Mouse (Mus musculus) midbrain, embryonic 14.5 days (tissue): Measurements from ENCODE around the gene Lmo3. TPM values are rescaled to one million over a fixed set of nuclear protein-coding genes. Genes with fewer than 3 reads are reported as not detected.

ENCODE experiments used
- ATAC-seq: fragments of 200-750 bp; cut with Nextera tagmentation; 2 replicates; pipeline ENCODE4 v1.8.0; 2017; ENCODE audit warnings: moderate number of reproducible peaks, moderate library complexity; ENCODE audit not compliant: low FRiP score, low TSS enrichment
- DNase-seq: peaks from one replicate; pipeline ENCODE4 v3.0.0-alpha.2; 2015
- H3K27ac ChIP-seq: fragments of 300-500 bp; sonication (generic); replicated peaks from 2 replicates; pipeline ENCODE4 v1.5.1; 2014; ENCODE audit warnings: mild to moderate bottlenecking, low read depth, low read length, moderate library complexity
- H3K27me3 ChIP-seq: fragments of 300-500 bp; sonication (generic); 2 replicates; pipeline ENCODE4 v1.6.1; 2014; ENCODE audit warnings: low read length, control low read depth, mixed read lengths; ENCODE audit not compliant: control insufficient read depth, insufficient read depth
- H3K36me3 ChIP-seq: fragments of 300-500 bp; sonication (generic); 2 replicates; pipeline ENCODE4 v1.6.1; 2014; ENCODE audit warnings: low read length, control low read depth; ENCODE audit not compliant: control insufficient read depth, insufficient read depth
- H3K4me1 ChIP-seq: fragments of 300-500 bp; sonication (generic); 2 replicates; pipeline ENCODE4 v1.6.1; 2014; ENCODE audit warnings: mild to moderate bottlenecking, antibody characterized with exemption, low read length, control low read depth; ENCODE audit not compliant: control insufficient read depth, insufficient read depth
- H3K4me2 ChIP-seq: fragments of 300-500 bp; sonication (generic); 2 replicates; pipeline ENCODE4 v1.6.1; 2014; ENCODE audit warnings: mild to moderate bottlenecking, low read length, moderate library complexity
- H3K4me3 ChIP-seq: fragments of 300-500 bp; sonication (generic); replicated peaks from 2 replicates; pipeline ENCODE4 v1.5.1; 2014; ENCODE audit warnings: low read depth, low read length
- H3K9ac ChIP-seq: fragments of 300-500 bp; sonication (generic); replicated peaks from 2 replicates; pipeline ENCODE4 v1.6.1; 2014; ENCODE audit warnings: mild to moderate bottlenecking, low read length, moderate library complexity
- H3K9me3 ChIP-seq: fragments of 300-500 bp; sonication (generic); 2 replicates; pipeline ENCODE4 v1.6.1; 2016; ENCODE audit warnings: low read length, control low read depth, mixed read lengths; ENCODE audit not compliant: control insufficient read depth
- WGBS: fragments of 180-500 bp; shearing (Covaris S2); extraction: QIAGEN DNeasy Blood & Tissue Kit; methylation state at CpG from one replicate; pipeline ENCODE4 v1.1.7; 2014; 5-methylcytosine and 5-hydroxymethylcytosine counted together
- polyA plus RNA-seq: library from polyadenylated mRNA; unstranded; fragments of >200 nt; fragmentation: Nextera tagmentation; extraction: Ambion mirVana; gene quantifications from 2 replicates; pipeline ENCODE4 v1.2.1, GENCODE M21; 2014

Lmo3 gene
- polyA plus RNA-seq, 1 experiment from 2014 or later: 218 TPM

DNA sequence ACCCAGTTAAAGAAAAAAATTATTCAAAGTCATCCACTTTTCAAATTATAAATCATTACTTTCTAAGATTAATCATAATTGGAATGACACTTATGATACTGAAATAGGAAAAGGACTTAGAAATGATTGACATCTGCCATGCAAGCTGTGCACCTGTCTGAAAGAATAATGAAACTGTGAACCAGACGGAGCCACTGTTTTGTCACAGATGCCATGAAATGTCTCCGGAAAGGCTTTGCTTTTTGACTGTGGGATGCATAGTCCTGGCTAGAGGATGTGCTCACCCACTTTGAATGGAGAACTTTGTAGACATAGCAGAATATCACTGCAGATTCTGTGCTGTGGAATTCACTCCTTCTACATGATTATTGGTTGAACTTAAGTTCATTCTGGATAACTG lies 18.4 kb downstream of the Lmo3 start:
- Histone ChIP-seq H3K36me3 (no peaks in the 10 kb centered on the region), H3K4me1 (no peaks in the 10 kb centered on the region), H3K27ac (no peak overlapping the region), H3K4me3 (no peak overlapping the region), H3K4me2 (no peak overlapping the region), H3K9ac (no peak overlapping the region), H3K27me3 (no peaks in the 10 kb centered on the region), H3K9me3 (no peaks in the 10 kb centered on the region)
- no peak for ATAC-seq
- DNase-seq: no peak
- 79% methylated on average over 2 of the region's 2 CpGs for WGBS

- 83% methylated on average over 7 of the region's 7 CpGs for WGBS
- Histone ChIP-seq H3K36me3 (no peaks in the 10 kb centered on the region), H3K27me3 (no peaks in the 10 kb centered on the region), H3K4me2 (no peak overlapping the region), H3K4me1 (no peaks in the 10 kb centered on the region), H3K27ac (no peak overlapping the region), H3K9me3 (no peaks in the 10 kb centered on the region), H3K9ac (no peak overlapping the region), H3K4me3 (no peak overlapping the region)
- DNase-seq (no peak), ATAC-seq (no peak)
Measured at GRCm38 (mm10) chr6:138552144-138552543, 29.6 kb downstream of the Lmo3 start.

- DNase-seq: no peak
- H3K27me3 ChIP-seq: no peaks in the 10 kb centered on the region
- H3K36me3 ChIP-seq: no peaks in the 10 kb centered on the region
- H3K4me3 ChIP-seq: no peak overlapping the region
- no peak overlapping the region for H3K4me2 ChIP-seq
- no peaks in the 10 kb centered on the region for H3K4me1 ChIP-seq
- no peak for ATAC-seq
- WGBS: 82% methylated on average over 2 of the region's 2 CpGs
- H3K9ac ChIP-seq: no peak overlapping the region
- H3K27ac ChIP-seq: no peak overlapping the region
- H3K9me3 ChIP-seq: peaks cover under 1% of the 10 kb centered on the region; the same call in 1 of the 2 replicates
Measured at GRCm38 (mm10) chr6:138534879-138535278, 46.9 kb downstream of the Lmo3 start.

- H3K36me3 ChIP-seq: no peaks in the 10 kb centered on the region
- no peaks in the 10 kb centered on the region for H3K4me1 ChIP-seq
- ATAC-seq: no peak
- H3K4me3 ChIP-seq: no peak overlapping the region
- no peak overlapping the region for H3K4me2 ChIP-seq
- no peak overlapping the region for H3K9ac ChIP-seq
- H3K9me3 ChIP-seq: no peaks in the 10 kb centered on the region
- H3K27ac ChIP-seq: no peak overlapping the region
- WGBS: 80% methylated on average over 1 of the region's 1 CpGs
- no peaks in the 10 kb centered on the region for H3K27me3 ChIP-seq
- no peak for DNase-seq
Measured at GRCm38 (mm10) chr6:138506642-138507041, 75.1 kb downstream of the Lmo3 start.

DNA sequence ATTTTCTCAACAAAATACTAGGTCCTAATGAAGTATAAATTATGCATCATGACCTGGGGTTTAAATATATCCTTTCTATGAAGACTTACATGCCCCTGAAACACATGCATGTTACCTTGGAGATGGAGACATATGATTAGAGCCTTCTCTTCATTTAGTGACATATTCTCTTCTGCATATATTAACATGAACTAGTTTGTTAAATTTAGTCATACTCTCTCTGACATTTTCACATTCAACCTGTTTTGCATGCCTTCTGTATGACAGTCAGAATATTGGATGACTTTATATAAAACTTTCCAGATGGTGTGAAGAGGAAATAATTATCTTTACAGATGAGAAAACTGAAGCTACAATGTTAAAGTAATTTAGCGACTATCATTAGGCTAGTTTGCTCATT lies 77.8 kb downstream of the Lmo3 start:
- 91% methylated on average over 1 of the region's 1 CpGs for WGBS
- Histone ChIP-seq H3K36me3 (no peaks in the 10 kb centered on the region), H3K27ac (no peak overlapping the region), H3K4me1 (no peaks in the 10 kb centered on the region), H3K9ac (no peak overlapping the region), H3K4me3 (no peak overlapping the region), H3K9me3 (no peaks in the 10 kb centered on the region), H3K27me3 (no peaks in the 10 kb centered on the region), H3K4me2 (no peak overlapping the region)
- no peak for ATAC-seq
- DNase-seq: no peak

- 76% methylated on average over 3 of the region's 3 CpGs for WGBS
- no peak overlapping the region for H3K4me3 ChIP-seq
- H3K4me1 ChIP-seq: no peaks in the 10 kb centered on the region
- ATAC-seq (no peak), DNase-seq (no peak)
- no peak overlapping the region for H3K9ac ChIP-seq
- no peaks in the 10 kb centered on the region for H3K27me3 ChIP-seq
- no peaks in the 10 kb centered on the region for H3K36me3 ChIP-seq
- H3K9me3 ChIP-seq: no peaks in the 10 kb centered on the region
- H3K4me2 ChIP-seq: no peak overlapping the region
- no peak overlapping the region for H3K27ac ChIP-seq
Measured at GRCm38 (mm10) chr6:138482834-138483233, 98.9 kb downstream of the Lmo3 start.

DNA sequence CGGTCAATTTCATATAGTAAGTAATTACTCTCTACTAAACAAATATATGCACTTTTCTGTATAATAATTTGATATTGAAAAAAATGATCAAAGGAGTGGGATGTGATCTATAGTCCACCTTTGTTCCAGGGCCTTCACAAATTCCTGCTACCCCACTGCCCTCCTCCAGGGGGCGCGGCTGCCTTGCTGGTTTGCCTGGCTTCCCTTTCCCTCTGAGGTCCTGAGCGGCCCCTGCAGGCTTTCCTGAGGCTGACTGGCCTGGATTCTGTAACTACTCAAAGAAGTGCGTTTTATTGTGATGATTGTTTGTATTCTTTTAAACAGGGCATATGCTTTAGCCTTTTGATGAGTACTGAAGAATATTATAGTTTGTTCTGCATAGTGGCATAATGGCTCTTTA lies 104.2 kb downstream of the Lmo3 start:
- H3K27me3 ChIP-seq: no peaks in the 10 kb centered on the region
- H3K36me3 ChIP-seq: no peaks in the 10 kb centered on the region
- no peak overlapping the region for H3K9ac ChIP-seq
- no peaks in the 10 kb centered on the region for H3K9me3 ChIP-seq
- no peak overlapping the region for H3K27ac ChIP-seq
- ATAC-seq (peak; percentile 60), DNase-seq (peak; percentile 80)
- no peak overlapping the region for H3K4me2 ChIP-seq
- WGBS: 18% methylated on average over 5 of the region's 5 CpGs
- no peaks in the 10 kb centered on the region for H3K4me1 ChIP-seq
- no peak overlapping the region for H3K4me3 ChIP-seq

DNA sequence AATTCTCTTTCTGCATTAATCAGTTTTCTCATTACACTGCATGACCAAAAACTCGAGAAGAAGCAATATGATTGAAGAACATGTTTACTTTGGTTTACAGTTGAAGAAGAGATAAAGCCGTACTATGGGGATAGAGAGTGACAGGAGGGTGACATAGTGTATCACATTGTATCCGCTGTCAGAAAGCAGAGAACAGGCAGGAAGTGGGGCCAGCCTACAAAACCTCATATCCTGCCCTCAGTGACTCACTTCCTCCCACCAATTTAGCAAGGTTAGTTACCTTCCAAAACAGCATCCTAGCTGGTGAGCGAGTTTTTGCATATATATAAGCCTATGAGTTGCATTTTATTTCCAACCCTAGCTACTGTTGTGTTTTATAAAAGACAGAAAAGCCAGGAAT lies 112.6 kb downstream of the Lmo3 start:
- Histone ChIP-seq H3K4me2 (no peak overlapping the region), H3K4me1 (no peaks in the 10 kb centered on the region), H3K36me3 (no peaks in the 10 kb centered on the region), H3K4me3 (no peak overlapping the region), H3K9me3 (no peaks in the 10 kb centered on the region), H3K9ac (no peak overlapping the region), H3K27ac (no peak overlapping the region), H3K27me3 (no peaks in the 10 kb centered on the region)
- 85% methylated on average over 4 of the region's 4 CpGs for WGBS
- DNase-seq (no peak), ATAC-seq (no peak)

DNA sequence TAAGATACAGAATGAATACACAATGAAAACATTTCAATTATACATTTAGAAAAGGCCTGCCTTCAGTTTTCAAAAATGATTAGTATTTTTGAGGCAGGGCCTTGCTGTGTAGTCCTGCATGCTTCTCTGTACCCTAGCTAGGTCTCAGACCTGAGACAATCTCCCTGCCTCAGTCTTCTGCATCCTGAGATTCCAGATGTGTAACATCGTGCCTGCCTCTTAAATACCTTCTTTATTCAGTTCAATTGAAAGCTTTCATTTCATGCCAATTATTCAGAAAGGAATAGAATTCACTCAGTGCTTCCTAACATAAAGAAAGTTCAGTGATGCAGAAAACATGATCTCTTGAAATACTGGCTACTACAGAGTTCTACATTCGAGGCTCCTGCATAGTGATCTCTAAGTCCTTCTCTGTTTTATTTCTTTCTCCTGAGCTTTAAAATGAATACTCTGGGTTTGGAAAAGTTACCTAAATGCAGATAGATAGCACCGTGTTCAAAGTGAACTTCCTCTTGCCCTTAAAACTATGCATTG lies 137.2 kb downstream of the Lmo3 start:
- H3K27ac ChIP-seq: no peak overlapping the region
- ATAC-seq: no peak

More for the DNA sequence above, 137.2 kb downstream of the Lmo3 start:
- Histone ChIP-seq H3K4me3 (no peak overlapping the region), H3K9ac (no peak overlapping the region), H3K4me2 (no peak overlapping the region), H3K36me3 (no peaks in the 10 kb centered on the region), H3K27me3 (no peaks in the 10 kb centered on the region), H3K9me3 (no peaks in the 10 kb centered on the region), H3K4me1 (no peaks in the 10 kb centered on the region)
- no peak for DNase-seq
- WGBS: 20% methylated on average over 3 of the region's 3 CpGs
